Mouse (Mus musculus): Measurements from ENCODE around the gene Cd209b.

Cd209b gene

DNA sequence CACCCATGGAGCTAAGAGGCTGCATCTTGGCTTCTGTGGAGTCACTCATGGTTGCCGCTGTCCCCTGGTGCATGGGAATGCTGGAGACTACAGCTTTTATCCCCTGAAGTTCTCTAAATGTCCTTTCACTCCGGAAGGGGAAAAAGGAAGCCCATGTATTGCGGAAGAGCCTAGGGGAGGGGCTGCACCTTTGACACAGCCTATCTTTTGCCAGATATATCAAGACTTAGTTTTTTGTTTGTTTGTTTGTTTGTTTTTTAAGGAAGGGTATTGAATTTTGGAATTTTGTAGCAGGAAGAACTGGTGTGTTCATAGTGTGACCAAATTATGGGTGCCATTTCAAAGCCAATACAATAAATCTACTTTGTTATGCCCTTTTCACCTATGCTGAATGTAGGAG, at the start of gene Cd209b:
Gene Cd209b (minus strand): TSS at position 101 of the 400 bp plus-strand sequence.
- DNase-seq (ENCODE audit: low spot score in 2 of 2): no peak

DNA sequence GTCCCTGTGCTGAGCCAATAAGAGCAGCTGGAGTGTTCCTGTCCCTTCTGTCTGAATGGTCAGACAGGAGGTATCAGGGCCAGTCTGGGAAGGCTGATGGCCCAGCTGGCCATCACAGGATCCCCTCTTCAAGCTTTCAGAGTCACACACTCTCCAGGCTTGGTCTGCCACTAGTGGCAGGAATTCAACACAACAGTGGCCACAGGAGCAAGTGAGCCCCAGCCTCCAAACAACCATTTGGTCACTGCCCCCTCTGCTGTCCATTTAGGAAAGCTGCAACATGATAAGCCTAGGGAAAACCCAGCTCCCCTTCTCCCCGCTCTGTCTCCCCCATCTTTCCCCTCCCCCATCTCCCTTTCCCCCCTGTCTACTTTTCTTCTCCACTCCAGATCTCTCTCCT, 29.4 kb upstream of the Cd209b start:
- peak in 1 of 2 experiments; percentile 6 for DNase-seq (ENCODE audit: low spot score in 2 of 2)

DNA sequence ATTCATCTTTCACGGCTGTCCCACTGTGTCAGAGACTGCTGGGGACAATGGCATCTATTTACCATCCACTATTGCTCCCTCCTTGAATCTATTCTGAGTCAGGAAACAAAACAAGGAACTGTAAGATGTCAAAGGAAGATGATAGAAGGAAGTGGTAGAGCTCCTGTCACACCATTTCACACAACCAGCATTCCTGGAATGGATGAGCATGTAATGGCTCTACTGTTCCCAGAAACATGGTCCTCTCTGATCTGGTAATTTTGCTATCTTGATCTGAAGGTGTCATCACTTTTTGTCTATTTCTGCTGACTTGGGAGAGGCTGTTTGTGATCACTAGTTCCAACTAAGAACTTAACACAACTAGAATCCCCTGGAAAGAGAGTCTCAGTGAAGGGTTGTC, 28.0 kb upstream of the Cd209b start, which contains the start of gene Cd209c:
Gene Cd209c (minus strand): TSS at position 101 of the 400 bp plus-strand sequence.
- DNase-seq (ENCODE audit: low spot score in 2 of 2): no peak

DNA sequence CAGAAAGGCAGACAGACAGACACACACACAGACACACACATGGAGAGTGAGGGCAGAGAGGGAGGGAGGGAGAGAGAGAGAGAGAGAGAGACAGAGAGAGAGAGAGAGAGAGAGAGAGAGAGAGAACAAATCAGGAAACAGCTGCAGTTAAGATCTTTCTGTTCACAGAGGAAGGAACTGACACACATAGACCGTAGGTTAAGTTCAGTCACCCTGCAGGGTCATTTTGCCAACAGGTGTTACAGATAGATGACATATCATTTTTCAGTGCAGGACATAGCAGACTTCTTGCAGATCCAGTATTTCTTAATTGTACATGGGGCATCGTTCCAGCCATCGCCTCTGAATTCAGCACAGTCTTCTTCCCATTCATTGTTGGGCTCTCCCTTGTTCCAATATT, 13.4 kb upstream of the Cd209b start:
- DNase-seq (ENCODE audit: low spot score in 2 of 2): no peak

DNA sequence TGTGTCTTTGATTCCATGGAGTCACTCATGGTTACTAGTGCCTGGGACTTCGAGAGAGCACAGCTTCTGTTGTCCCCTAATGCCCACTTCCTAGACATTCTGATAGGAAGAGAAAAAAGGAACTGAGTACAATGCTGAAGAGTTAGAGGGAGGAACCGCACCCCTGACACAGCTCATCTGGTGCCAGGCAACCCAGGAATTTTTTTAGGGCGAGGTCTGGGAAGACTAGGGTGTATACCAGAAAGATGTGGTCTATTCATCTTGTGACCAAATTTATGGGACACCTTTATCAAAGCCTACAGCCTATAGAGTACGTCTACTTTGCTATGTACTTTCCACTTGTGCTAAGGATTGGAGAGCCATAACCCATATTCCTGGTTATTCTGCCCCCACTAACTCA, 48.2 kb downstream of the Cd209b start, which contains the start of gene Cd209d:
Gene Cd209d (minus strand): TSS at position 101 of the 400 bp plus-strand sequence.
- DNase-seq (ENCODE audit: low spot score in 2 of 2): no peak

- DNase-seq (ENCODE audit: low spot score in 2 of 2): no peak
Measured at GRCm38 (mm10) chr8:3876121-3876520, 50.5 kb downstream of the Cd209b start.
